Mouse (Mus musculus) midbrain, embryonic 16.5 days (tissue): ENCODE results near the gene Reep3. TPM values are rescaled to one million over a fixed set of nuclear protein-coding genes. Genes with fewer than 3 reads are reported as not detected.

ENCODE experiments used
- ATAC-seq: fragments of 200-750 bp; cut with Nextera tagmentation; 2 replicates; pipeline ENCODE4 v1.8.0; 2017; ENCODE audit warnings: moderate TSS enrichment
- H3K27ac ChIP-seq: fragments of 300-500 bp; sonication (generic); 2 replicates; pipeline ENCODE4 v1.5.1; 2014; ENCODE audit warnings: mild to moderate bottlenecking, low read length, mixed read lengths
- H3K27me3 ChIP-seq: fragments of 300-500 bp; sonication (generic); 2 replicates; pipeline ENCODE4 v1.6.1; 2014; ENCODE audit warnings: low read depth, low read length, mixed read lengths; ENCODE audit not compliant: control insufficient read depth, insufficient read depth
- H3K36me3 ChIP-seq: fragments of 300-500 bp; sonication (generic); 2 replicates; pipeline ENCODE4 v1.6.1; 2014; ENCODE audit warnings: mild to moderate bottlenecking, low read length, moderate library complexity, mixed read lengths; ENCODE audit not compliant: control insufficient read depth, insufficient read depth
- H3K4me1 ChIP-seq: fragments of 300-500 bp; sonication (generic); 2 replicates; pipeline ENCODE4 v1.6.1; 2014; ENCODE audit warnings: mild to moderate bottlenecking, low read length, mixed read lengths; ENCODE audit not compliant: control insufficient read depth, insufficient read depth
- H3K4me2 ChIP-seq: fragments of 300-500 bp; sonication (generic); 2 replicates; pipeline ENCODE4 v1.6.1; 2014; ENCODE audit warnings: mild to moderate bottlenecking, low read length, mixed read lengths
- H3K4me3 ChIP-seq: fragments of 300-500 bp; sonication (generic); 2 replicates; pipeline ENCODE4 v1.5.1; 2014; ENCODE audit warnings: low read depth, mild to moderate bottlenecking, low read length, moderate library complexity, mixed read lengths
- H3K9ac ChIP-seq: fragments of 300-500 bp; sonication (generic); 2 replicates; pipeline ENCODE4 v1.6.1; 2014; ENCODE audit warnings: low read depth, low read length, mixed read lengths
- H3K9me3 ChIP-seq: fragments of 300-500 bp; sonication (generic); replicated peaks from 2 replicates; pipeline ENCODE4 v1.6.1; 2014; ENCODE audit warnings: mild to moderate bottlenecking, low read length, mixed read lengths; ENCODE audit not compliant: control insufficient read depth, poor library complexity, severe bottlenecking
- WGBS: fragments of 180-500 bp; shearing (Covaris S2); extraction: QIAGEN DNeasy Blood & Tissue Kit; methylation state at CpG from one replicate; pipeline ENCODE4 v1.1.7; 2014; 5-methylcytosine and 5-hydroxymethylcytosine counted together
- polyA plus RNA-seq: library from polyadenylated mRNA; unstranded; fragments of >200 nt; fragmentation: Nextera tagmentation; extraction: Ambion mirVana; gene quantifications from 2 replicates; pipeline ENCODE4 v1.2.1, GENCODE M21; 2015

The Reep3 gene
- polyA plus RNA-seq: 28.2 and 28.6 TPM in 2 replicates

DNA sequence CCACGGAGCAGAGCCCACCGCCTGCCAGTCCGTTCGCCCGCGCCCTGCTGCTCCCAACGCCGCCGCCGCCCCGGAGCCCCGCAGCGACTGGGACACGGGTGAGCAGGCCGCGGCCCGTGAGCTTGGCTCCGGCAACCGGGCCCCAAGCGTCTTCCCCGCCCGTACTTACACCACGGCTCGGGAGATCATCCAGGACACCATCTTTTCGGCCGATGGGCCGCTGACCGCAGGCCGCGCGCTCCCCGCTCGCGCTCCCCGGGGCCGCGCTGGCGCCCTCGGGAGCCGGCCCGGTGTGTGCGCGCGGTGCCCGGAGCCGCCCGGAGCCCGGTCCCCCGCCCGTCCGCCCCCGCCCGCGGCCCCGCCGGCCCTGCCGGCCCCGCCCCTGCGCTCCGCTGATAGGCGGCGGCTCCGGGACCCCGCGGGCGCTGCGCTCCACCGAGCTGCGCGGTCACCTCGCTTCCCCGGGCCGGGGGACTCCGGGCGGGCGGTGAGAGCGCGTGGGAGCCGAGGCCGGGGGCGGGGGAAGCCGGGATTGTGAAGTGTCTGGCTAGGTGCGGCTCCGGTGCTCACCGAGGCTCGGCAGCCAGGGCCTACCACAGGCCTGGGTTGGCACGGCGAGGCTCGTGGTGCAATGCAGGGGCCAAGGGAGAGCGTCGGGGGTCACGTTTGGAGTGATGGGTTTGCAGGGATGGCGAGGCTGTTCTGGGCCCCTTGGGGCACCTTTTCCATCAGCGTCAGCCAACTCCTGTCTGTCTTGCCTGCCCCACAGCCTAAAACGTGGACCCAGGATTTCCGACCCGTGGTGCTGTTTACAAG lies at the start of gene Reep3:
Reep3 (minus strand) TSS at position 325 of the 816 bp plus-strand sequence.
- Histone ChIP-seq H3K4me2 (peak within 1 kb of the TSS; percentile 96), H3K4me3 (peak within 1 kb of the TSS; percentile 92), H3K9ac (peak within 1 kb of the TSS; percentile 98), H3K27ac (peak within 1 kb of the TSS; percentile 99), H3K36me3 (no peaks in the 10 kb centered on the region), H3K27me3 (no peaks in the 10 kb centered on the region), H3K4me1 (peaks cover 38% of the 10 kb centered on the region), H3K9me3 (no peaks in the 10 kb centered on the region)
- peak; percentile 76 for ATAC-seq
- WGBS: 1% methylated on average over 50 of the region's 97 CpGs

- no peak overlapping the region for H3K9ac ChIP-seq
- ATAC-seq: no peak
- no peak overlapping the region for H3K4me2 ChIP-seq
- WGBS: 90% methylated on average over 4 of the region's 4 CpGs
- H3K27me3 ChIP-seq: no peaks in the 10 kb centered on the region
- no peak overlapping the region for H3K4me3 ChIP-seq
- no peaks in the 10 kb centered on the region for H3K4me1 ChIP-seq
- H3K27ac ChIP-seq: no peak overlapping the region
- no peaks in the 10 kb centered on the region for H3K9me3 ChIP-seq
- H3K36me3 ChIP-seq: no peaks in the 10 kb centered on the region
Measured at GRCm38 (mm10) chr10:67145623-67146022, 48.9 kb upstream of the Reep3 start.

DNA sequence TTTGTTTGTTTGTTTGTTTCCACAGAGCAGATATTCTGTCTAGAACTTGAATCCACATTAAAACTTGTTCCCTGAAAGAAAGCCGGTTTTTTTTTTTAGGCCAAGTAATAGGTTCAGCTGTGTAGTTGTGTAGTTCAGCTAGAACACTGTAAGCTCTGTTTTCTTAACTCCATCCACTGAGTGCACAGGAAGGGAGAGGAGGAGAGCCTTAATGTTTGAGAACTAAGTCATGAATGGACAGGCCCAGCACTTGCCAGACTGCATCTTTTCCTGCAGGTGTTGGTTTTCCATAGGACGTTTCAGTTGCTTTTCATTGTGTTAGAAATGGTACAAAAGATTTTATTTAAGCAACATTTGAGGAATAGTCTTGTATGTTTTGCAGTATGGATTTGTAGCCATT lies 47.5 kb upstream of the Reep3 start:
- H3K4me2 ChIP-seq: no peak overlapping the region
- no peaks in the 10 kb centered on the region for H3K9me3 ChIP-seq
- 66% methylated on average over 2 of the region's 2 CpGs for WGBS
- H3K9ac ChIP-seq: no peak overlapping the region
- H3K27ac ChIP-seq: no peak overlapping the region
- ATAC-seq: no peak
- no peaks in the 10 kb centered on the region for H3K27me3 ChIP-seq
- no peak overlapping the region for H3K4me3 ChIP-seq
- no peaks in the 10 kb centered on the region for H3K36me3 ChIP-seq
- no peaks in the 10 kb centered on the region for H3K4me1 ChIP-seq

GRCm38 (mm10) chr10:67143661-67144060 lies 46.9 kb upstream of the Reep3 start:
- no peak overlapping the region for H3K4me3 ChIP-seq
- no peak for ATAC-seq
- no peaks in the 10 kb centered on the region for H3K27me3 ChIP-seq
- no peak overlapping the region for H3K4me2 ChIP-seq
- H3K27ac ChIP-seq: no peak overlapping the region
- no peaks in the 10 kb centered on the region for H3K36me3 ChIP-seq
- no peaks in the 10 kb centered on the region for H3K9me3 ChIP-seq
- no peak overlapping the region for H3K9ac ChIP-seq
- no peaks in the 10 kb centered on the region for H3K4me1 ChIP-seq

GRCm38 (mm10) chr10:67137437-67137836 lies 40.7 kb upstream of the Reep3 start:
- Histone ChIP-seq H3K9ac (no peak overlapping the region), H3K36me3 (no peaks in the 10 kb centered on the region), H3K27ac (no peak overlapping the region), H3K27me3 (no peaks in the 10 kb centered on the region), H3K4me1 (no peaks in the 10 kb centered on the region), H3K4me3 (no peak overlapping the region), H3K4me2 (no peak overlapping the region), H3K9me3 (no peaks in the 10 kb centered on the region)
- no peak for ATAC-seq
- 93% methylated on average over 2 of the region's 2 CpGs for WGBS

GRCm38 (mm10) chr10:67134322-67134721 lies 37.6 kb upstream of the Reep3 start:
- Histone ChIP-seq H3K4me3 (no peak overlapping the region), H3K9ac (no peak overlapping the region), H3K4me1 (peaks cover 4% of the 10 kb centered on the region; the same call in 1 of the 2 replicates), H3K9me3 (no peaks in the 10 kb centered on the region), H3K27me3 (no peaks in the 10 kb centered on the region), H3K36me3 (no peaks in the 10 kb centered on the region), H3K4me2 (no peak overlapping the region), H3K27ac (no peak overlapping the region)
- ATAC-seq: no peak
- WGBS: 91% methylated on average over 2 of the region's 2 CpGs

DNA sequence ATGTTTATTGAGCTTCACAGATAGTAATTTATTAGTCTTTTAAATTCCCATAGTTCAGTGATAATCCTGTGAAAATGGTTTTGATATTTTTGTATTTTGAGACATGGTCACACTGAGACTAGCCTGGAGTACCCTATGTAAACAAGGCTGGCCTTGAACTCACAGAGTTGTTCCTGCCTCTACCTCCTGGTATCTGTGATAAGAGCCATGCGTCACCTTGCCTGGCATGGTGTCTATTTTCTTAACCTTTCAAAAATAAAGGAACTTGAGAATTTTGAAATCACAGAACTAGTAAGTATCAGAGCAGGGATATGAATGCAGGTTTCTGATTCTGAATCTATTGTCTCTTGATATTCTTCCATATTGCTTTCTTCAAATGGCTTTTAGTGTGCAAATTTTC lies 35.0 kb upstream of the Reep3 start:
- peaks cover 14% of the 10 kb centered on the region for H3K4me1 ChIP-seq
- H3K4me3 ChIP-seq: no peak overlapping the region
- H3K27ac ChIP-seq: no peak overlapping the region
- H3K36me3 ChIP-seq: no peaks in the 10 kb centered on the region
- H3K9ac ChIP-seq: no peak overlapping the region
- 93% methylated on average over 1 of the region's 1 CpGs for WGBS
- ATAC-seq: no peak
- H3K4me2 ChIP-seq: no peak overlapping the region
- H3K9me3 ChIP-seq: no peaks in the 10 kb centered on the region
- H3K27me3 ChIP-seq: no peaks in the 10 kb centered on the region

GRCm38 (mm10) chr10:67129531-67129930 lies 32.8 kb upstream of the Reep3 start:
- H3K27me3 ChIP-seq: no peaks in the 10 kb centered on the region
- H3K27ac ChIP-seq: no peak overlapping the region
- no peaks in the 10 kb centered on the region for H3K36me3 ChIP-seq
- H3K4me2 ChIP-seq: no peak overlapping the region
- H3K4me1 ChIP-seq: peaks cover 19% of the 10 kb centered on the region
- no peak overlapping the region for H3K9ac ChIP-seq
- H3K9me3 ChIP-seq: no peaks in the 10 kb centered on the region
- no peak for ATAC-seq
- no peak overlapping the region for H3K4me3 ChIP-seq
- 69% methylated on average over 1 of the region's 1 CpGs for WGBS

DNA sequence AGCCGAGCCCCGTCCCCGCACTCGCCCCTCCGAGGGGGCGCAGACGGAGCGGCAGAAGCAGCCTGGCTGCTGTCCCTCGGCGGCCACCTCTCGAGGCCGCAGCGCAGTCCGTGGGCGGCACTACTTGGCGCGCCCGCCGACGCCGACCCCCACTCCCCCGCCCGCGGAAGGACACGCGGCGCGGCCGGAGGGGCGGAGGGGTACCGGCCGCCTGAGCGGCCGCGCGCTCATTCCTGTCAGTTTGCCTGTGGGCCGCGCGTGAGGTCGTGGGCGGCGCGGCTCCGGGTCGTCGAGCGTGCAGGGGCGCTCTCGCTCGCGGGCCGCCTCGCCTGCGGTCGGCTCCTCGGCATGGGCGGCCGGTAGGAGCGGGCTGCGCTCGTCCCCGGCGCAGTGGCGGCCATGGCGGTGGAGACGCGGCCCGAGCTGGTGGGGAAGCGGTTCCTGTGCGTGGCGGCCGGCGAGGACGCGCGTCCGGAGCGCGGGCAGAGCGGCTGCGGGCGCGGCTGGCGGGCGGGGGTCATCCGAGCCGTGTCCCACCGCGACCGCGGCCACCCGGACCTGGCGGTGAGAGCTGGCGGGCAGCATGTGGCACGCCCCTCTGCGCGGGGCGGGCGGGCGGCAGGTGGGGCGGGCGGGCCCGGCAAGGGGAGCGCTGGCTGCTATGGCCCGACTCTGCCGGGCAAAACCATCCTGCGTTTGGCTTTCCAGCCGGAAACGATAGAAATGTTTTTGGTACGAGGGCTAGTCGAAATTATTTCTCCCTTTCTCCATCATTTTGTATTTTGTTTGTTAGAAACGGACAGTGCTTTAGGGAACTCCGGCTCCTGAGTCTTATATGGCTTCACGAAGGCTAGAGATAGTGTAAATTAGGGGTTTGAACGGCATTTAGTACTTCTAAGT lies 30.4 kb upstream of the Reep3 start:
- H3K4me2 ChIP-seq: peak overlapping the region; percentile 82
- H3K27me3 ChIP-seq: no peaks in the 10 kb centered on the region
- no peaks in the 10 kb centered on the region for H3K9me3 ChIP-seq
- peak overlapping the region; percentile 75 for H3K4me3 ChIP-seq
- ATAC-seq: peak; percentile 81
- peak overlapping the region; percentile 93 for H3K27ac ChIP-seq
- H3K9ac ChIP-seq: peak overlapping the region; percentile 84
- under 1% methylated on average over 72 of the region's 115 CpGs for WGBS
- no peaks in the 10 kb centered on the region for H3K36me3 ChIP-seq
- H3K4me1 ChIP-seq: peaks cover 19% of the 10 kb centered on the region
